Mouse (Mus musculus) left cerebral cortex, adult 11 months (tissue): ENCODE data around the gene Tmem252.
A peak's percentile ranks its signal among the peaks of the same experiment; 100 is the strongest.

Source experiments
- DNase-seq: peaks from one replicate; pipeline ENCODE4 v3.0.0; 2022; ENCODE audit warnings: low spot score

Gene Tmem252

DNA sequence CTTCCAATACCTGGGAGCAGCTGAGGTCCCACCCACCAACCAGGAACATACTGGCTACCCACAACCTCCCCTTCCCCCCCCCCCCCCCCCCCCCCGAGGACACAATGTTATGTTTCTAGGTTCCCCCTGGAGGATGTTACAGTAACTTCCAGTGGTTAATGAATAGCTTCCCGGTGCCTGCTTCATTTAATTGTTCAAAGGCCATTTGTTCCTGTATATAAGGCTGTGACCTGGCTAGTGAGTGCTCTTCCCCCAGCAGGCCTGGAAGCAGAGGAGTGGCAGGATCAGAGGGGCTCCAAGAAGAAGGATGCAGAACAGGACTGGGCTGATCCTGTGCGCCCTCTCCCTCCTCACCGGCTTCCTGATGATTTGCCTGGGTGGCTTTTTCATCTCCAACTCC, at the start of gene Tmem252:
TSS of gene Tmem252 (plus strand) at position 247 of the 400 bp plus-strand sequence.
- DNase-seq = no peak

DNA sequence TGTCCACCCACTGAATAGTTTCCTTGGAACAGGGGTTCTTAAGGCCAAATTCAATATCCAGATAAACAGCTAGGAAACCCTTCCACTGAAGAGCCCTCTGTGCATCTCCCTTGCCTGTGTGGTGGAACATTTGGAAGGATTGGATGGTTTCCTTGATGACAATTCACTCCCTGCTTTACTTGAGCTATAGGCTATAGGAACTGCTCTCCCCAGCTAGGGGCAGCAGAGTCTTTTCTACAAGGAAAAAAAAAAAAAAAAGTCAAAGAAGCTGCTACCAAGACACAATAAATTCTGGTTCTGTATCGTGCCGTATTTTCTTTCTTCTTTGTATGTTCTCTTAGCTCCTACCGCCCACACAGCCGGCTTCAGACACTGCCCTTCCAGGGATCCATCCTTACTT, 45.8 kb upstream of the Tmem252 start:
- DNase-seq = no peak

DNA sequence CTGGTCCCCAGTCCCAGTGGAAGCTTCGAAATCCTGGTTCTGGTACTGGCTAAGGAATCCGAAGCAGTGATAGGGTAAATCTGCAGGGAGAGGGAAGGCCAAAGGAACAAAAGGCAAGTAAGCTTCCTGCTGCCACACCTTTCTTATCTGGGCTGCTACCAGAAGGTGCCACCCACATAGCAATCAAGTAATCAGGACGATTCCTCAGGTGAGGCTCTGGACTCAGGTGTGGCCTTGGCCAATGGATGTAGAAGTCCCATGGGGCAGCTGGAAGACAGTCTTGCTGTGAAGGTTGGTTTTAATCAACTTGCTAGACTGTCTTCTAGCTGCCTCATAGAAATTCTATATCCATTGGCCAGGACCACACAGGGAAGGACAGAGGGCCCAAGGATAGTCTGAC, 40.8 kb upstream of the Tmem252 start:
- DNase-seq = no peak

DNA sequence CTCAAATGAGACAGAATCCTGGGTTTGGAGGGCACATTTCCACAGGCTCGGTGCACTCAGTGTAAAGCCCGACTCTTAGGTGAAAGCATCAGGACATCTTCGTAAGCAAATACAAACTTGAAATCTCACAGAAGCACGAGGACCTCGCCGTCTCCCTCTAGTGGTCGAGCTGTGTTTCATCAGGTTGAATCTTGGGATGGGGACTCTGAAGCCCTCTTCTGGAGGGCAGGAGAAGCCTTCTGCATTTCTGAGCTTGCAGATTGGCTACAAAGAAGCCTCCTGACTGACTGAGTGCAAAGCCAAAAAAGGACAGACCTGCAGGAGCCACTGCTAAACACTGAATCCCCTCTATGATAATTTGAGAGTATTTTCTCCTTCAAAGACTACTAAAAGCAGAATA, 39.2 kb upstream of the Tmem252 start:
- peak; percentile 37 for DNase-seq

DNA sequence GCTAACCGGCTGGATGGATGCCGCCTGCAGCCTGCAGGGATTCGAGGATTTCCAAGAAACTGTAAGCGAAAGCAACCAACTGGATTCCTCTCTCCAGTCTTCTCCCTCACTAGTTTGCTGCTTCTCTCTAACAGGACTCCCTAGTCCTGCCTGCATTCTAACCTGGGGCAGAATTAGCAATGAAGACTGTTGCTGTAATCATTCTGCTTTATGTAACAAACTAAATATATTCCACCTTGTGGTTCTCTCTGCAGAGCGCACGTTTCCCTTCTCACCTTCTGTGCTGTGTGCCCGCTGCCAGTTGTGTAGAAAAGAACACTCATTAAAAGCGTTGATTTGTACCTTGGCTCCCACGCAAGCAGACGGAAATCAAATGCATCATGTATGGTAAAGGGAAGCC, 37.2 kb upstream of the Tmem252 start:
- DNase-seq = no peak

DNA sequence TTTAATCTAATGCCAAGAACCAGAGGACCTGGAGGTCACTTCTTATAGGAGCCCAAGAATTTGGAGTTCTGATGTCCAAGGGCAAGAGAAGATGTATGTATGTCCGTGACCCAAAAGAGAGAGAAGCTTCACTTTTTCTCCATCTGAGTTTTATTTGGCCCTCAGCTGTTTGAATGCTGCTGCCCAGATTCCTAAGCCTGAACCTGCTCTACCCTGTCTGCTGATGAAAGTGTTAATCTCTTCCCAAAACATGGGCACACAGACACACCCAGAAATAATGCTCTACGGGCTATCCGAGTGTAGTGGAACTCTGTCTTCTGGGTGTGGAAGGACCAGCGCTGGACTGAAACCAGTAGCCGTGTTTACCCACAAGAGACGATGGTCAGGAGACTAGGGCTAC, 35.8 kb upstream of the Tmem252 start:
- DNase-seq = no peak

DNA sequence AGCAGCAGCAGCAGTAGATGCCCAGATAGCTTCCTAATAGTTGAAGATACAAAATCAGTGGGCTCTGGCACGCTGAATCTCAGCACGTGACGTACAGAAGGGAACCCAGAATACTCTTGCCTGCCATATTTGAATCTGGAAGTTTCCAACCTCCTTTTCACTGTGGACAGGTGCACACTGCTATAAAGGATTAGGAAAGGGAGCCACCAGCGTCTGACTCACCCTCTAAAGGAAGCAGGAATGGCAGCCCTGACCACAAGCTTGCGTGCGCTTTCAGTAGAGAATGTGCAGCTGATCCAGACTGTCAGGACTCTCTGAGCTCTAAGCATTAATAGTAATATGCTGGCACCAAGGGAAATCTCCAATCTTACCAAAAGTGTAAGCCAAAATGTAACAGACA, 32.8 kb upstream of the Tmem252 start:
- no peak for DNase-seq

DNA sequence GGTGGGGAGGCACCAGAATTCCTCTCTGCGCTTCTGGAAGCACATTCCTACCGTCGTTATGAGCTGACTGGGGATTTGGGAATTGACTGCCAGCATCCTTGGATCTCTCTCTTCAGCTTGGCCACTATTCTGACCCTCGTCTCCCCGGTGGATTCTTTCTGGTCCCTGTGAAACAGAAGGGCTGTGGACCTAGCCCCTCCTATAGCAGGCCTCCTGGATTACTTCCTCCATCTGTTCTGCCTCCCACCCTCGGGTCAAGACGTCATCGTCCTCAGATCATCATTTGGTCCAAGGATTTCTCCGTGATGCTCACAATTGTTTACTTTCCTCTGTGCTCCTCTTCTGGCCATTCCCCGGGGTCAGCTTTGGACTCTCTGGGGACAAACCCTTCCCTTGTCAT, 28.8 kb upstream of the Tmem252 start:
- no peak for DNase-seq

DNA sequence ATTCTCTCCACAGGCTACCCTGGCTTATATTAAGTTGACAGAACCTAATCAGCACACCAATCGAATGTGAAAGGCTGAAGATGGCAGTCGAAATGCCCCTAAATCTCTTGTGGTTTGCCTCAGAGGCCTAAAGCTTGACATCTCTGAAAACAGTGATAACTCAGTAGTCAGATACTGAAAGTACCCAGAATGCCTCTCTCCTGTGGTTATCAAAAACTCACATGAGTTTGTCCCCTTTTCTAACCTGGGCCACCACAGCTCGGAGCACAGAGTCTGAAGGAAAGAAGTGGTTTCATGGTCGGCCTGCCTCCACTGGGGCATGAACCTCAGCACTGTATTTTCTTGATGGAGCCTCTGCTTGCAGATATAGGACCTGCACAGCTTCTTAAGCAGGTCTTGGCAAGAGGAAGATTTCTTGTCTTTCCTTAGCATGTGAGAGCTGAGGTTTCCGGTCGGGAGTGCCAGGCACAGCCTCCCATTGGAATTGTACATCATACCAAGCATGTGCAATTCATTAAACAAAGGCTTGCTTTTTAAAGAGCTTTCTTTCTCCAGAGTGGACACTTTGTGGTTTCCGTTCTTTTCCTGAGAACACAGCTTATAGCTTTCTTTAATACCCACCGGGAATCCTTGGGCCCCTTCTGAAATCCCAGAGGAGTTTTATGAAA, 27.5 kb upstream of the Tmem252 start:
- no peak for DNase-seq

DNA sequence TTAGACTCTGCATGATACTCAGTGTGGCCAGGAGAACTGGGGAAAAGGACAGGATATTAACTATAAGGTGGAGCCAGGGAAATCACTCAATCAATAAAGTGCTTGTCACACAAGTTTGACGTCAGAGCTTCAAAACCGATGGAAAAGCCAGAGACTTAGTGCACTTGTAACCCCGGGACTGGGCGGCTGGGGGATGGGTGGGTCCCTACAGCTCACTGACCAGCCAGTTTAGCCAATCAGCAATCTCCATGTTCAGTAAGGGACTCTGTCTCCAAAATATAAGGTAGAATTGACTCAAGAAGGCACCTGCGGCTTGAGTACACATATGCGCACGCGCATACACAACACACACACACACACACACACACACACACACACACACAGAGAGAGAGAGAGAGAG, 25.8 kb upstream of the Tmem252 start:
- DNase-seq = no peak

DNA sequence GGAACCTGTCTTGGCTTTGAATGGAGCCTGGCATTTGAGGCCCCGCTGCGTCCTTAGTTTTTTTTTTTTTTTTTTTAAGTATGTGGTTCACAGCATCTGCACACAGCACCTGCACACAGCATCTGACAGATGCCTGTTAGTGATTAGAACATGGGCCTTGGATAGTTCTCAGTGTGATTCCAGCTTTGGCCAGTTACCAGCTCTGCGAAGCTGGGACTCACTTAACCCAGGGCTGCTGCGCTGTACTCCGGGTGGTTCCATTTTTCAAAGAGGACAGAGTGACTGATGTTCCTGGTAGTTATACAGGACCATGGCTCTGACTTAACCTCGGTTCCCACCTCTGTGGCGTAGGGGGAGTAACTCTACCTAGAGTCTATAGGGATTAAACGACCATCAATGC, 23.4 kb upstream of the Tmem252 start:
- no peak for DNase-seq

DNA sequence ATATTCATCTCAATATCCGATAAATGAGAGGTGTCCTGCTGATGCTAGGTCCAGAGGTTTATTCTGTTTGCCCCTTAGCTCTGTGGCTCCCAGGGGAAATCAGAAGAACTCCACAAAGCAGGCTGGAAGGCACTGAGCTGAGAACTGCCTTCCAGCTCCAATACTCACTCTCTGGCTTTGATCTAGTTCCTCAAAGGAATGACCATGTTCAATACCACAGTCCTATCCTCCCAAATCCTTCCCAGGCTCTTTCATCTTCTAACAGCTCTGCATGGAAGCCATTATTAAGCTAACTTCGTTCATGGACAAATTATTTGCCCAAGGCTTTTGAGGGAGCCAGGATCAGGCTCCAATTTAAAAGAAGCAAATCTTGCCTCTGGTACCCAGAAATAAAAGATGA, 22.2 kb upstream of the Tmem252 start:
- DNase-seq = no peak

DNA sequence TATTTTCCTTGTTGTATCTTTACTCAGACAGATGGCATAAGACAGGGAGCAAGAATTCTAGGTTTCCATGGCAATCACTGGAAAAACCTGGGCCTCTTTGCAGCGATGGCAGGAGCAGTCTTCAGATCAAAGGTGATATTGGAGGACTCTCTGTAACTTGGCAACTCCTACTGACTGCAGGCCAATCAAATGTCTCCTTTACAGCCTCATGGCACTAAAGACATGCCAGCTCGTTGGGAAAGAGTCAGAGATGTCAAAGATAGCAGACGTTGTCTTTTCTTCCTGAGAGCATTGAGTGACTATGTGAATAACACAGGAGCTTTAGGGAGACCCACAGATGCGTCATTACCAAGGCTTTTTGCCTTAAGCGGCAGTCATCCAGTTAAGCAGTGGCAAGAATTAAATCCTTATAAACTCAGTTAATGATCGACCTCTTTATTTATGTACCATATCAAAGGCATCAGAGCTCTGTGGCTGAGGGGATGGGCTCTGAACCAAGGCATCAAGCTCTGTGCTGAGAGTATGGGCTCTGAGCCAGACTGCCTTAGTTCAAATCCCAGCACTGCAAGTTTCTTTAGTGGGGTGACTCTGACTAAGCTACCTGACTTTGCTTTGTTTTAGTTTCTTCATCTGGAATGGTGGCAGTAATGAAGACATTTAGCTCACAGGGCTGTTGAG, 21.3 kb upstream of the Tmem252 start:
- no peak for DNase-seq

DNA sequence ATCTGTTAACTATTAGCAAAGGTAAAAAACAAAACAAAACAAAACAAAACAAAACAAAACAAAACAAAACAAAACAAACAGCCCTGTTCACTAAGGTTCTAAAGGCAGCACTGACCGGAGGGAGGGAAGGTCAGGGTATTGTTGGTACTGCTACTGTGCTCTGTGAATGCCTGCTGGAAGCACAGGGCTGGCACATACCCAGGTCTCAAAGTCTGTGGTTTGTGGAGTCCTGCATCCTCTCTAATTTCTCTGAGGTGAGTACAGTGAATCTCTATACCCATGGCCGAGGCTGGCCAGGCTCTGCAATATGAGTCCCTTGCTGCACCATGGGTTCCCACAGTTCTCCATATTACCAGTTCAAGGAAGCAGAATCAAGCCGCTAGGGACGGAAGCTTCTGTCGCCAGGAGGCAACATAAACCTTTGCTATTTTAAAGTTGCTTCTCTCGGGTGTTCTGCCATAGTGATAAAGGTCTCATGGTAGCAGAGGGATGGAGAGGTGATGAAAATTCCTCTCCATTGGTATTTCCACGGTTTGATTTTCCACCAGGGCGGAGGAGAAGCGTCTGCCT, 20.5 kb upstream of the Tmem252 start:
- DNase-seq = no peak

DNA sequence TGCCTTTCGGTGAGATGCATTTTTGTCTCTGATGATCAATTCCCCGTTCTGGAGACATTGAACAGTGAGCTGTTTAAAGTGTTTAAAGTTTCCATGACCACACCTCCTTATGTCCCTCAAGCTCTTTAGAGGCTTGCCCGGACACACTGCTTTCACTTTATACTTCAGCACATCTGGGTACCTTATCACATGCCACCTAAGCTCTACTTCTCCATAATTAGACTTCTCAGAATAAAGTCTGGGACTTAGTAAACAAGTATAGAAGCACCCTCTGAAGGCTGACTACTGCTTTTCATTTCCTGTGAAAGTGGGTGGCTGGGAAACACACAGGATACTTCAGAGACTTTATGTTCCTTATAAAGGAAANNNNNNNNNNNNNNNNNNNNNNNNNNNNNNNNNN, 16.8 kb upstream of the Tmem252 start:
- DNase-seq = no peak

DNA sequence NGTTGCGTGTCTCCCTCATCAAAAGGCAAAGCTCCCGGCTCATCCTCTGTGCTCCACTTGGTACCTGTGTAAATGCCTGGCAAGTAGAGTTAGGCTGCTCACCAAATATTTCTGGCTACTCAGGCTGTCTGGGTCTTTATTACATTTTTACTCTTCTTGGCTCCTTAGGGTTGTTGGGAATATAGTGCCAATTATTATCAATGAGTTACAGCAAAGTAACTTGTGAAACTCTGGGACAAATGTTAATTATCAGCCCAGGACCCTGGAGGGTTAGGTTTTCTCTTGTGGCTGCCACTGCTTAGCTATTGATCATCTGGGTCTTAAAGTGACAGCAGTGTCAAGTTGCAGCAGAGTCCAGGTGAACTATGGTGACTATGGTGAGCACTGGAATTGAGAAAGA, 11.5 kb upstream of the Tmem252 start:
- DNase-seq = no peak

DNA sequence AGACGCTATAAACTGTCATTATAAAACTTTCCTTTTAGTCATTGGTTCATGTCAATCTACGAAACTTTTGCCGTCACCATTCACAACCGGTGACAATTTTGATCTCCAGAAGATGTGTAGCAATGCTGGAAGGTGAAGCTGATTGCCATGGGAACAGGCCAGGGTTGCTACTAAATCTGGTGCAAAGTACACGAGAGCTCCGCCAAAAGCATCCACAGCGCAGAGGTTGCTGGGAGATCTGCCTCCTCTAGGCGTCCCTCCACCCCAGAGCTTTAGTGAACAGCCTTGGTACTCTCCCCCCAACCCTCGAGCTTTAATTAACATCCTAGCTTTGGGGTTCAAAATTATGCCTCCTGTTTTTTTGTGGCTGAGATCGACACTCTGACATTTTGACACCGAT, 8.0 kb upstream of the Tmem252 start:
- DNase-seq = no peak

DNA sequence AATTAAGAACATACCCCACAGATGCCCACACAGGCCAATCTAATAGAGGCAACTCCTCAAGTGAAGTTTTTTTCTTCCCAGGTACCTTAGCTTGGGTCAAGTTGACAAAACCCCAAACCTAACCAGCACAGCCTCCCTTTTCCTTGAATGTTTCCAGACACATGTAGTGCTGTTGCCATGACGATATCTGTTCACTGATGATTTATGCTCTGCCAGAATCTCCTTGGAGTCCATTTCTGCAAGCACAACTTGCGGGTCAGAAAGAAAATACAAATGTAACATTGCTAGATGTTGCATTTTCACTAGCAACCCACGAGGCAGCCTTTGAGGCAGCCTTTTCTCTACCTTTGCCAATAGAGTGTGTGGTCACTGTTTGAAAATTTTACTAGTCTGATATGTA, 6.3 kb upstream of the Tmem252 start:
- no peak for DNase-seq

DNA sequence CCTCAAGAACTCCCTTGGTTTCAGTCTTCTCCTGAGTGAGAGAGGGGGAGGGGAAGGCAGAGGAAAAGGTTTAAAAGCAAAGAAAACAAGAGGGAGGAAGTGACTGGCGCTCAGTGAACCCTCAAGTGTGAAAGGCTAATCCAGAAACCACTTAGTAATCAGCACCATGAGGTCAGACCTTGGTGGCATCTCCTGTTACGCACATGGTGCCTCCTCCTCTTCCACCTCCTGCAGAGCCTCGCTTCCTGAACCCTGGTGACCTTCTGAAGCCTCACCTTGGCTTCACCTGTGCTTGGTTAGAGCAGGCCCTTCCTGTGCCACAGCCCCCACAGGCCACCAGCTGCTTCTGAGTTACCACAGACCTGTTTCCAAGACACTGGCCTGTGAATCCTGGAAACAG, 2.2 kb upstream of the Tmem252 start:
- no peak for DNase-seq

DNA sequence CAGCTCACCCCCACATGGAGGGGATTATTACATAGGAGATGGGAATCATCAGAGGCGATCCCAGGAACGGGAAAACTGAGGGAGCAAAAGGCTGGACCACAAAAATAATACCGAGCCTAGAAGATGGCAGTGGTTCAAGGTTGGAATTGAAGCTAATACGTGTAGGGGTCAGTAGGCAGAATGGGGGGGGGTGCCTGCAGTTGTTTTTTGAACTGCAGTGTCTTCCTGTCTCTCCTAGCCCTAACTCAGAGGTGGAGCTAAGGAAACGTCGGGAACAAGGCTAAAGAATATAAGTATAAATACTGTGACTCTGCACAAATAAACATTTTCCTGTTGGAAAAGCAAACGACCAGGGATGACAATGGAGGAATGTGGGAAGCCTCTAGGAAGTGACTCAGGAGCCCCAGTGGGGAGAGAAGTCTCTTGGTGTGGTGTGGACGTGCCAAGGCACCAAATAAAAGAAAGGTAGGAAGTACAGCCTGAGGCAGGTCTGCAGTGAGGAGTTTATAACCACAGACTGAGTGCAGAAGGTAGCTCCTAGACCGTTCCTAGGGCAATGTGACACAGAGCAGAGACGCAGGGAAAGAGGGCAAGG, 1.3 kb upstream of the Tmem252 start:
- no peak for DNase-seq

DNA sequence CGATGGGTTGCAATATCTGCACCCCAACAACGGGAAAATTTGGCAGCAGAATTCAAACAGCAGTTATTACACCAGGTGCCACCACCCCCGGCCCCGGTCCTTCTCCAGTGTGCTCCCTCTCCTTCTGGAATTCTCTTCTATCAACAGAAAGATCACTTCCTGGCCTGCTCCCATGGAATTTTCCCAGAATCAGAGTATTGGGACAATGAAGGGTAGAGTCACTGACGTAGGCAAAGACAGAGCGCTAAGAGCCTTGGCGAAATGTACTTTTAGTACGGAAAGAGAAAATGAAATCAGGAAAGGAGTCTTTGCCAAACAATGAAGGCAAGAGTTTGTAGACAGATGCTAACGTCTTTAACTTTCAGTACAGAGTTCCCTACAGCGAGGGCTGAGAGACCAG, 477 bp upstream of the Tmem252 start:
- DNase-seq = no peak

DNA sequence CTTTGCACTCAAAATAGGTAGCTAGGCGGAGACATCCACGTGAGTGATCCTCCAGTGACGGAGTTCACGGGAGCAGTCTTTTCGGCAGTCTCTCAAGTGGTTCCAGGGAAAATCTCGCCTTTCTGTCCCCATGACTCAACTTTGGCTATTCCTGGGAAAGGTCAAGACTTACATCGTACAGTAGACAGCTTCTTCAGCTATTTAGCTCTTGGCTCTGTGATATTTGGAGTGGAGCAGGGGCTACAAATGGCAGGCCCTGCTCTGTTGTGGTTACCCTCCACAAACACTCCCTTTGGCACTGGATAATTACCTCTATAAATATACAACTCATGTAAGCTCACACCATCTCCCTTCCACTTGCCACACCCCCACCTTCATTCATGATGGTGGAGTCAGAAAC, 2.6 kb downstream of the Tmem252 start:
- DNase-seq = no peak

DNA sequence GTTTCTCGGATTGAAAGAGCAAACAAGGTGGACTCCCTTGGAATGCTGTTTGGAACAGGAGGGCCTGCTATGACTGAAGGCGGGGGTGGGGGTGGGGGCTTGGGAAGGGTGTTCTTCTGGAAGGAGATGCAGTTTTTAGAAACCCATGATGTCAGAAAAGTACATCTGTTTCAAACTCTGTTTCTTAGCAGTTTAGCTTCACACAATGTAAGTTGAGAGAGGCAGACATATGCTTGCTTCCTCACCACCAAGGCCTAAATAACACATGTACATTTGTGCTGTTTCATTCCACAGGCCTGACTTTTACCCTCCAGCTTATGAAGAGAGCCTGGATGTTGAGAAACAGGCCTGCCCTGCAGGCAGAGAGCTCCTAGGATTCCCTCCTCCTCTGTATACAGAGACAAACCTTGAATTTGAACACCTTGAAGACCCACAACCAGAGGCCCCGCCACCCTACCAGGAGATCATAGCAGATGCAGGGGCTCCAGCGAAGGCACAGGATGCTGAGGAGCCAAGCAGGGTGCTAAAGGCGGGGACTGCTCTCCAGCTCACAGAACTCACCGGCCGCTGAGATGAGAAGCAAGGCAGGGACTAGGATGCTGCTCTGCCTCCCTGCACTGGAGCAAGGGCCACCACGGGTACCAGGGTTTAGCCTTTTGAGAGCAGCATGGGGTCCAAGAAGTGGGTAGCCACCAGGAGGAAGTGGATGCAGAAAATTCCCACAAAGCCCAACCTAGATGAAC, 3.6 kb downstream of the Tmem252 start:
- no peak for DNase-seq
